Mouse (Mus musculus): ENCODE measurements at regions not wholly inside any gene's neighbourhood (a gene's known extent, or its start where the extent isn't known, plus 50 kb on each side); places are given as distances from the start of the nearest gene placed in this dataset.

DNA sequence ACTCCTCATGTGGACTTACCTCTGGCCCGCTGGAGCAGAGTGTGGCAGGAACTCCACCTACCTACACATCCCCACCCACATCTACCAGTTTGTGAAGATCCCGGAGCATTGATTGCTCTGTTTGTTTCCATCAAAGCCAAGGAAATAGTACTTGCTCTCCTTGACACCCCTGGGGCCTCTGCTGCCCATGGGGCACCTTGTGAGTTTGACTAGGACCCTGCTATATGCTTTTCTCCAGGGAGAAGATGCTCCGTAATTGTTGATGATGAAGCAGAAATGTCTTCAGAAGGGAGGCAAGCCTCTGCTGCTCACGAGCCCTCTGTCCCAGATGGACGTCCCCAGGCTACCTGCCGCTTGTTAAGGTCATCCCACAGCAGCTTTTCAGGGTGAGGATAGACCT lies 367.0 kb downstream of the Cd83 start:
- Histone ChIP-seq H3K9me3 (replicated peaks; ENCODE audit: control insufficient read depth, low read length) (no peaks in the 10 kb centered on the region), H3K27me3 (replicated peaks; ENCODE audit: control insufficient read depth, insufficient read depth, low read length) (no peaks in the 10 kb centered on the region), H3K4me2 (ENCODE audit: low read length) (no peak overlapping the region), H3K4me3 (ENCODE audit: low read depth, low read length) (no peak overlapping the region), H3K36me3 (ENCODE audit: control insufficient read depth, insufficient read depth, low read length) (no peaks in the 10 kb centered on the region), H3K4me1 (ENCODE audit: control insufficient read depth, insufficient read depth, low read length) (no peaks in the 10 kb centered on the region), H3K27ac (ENCODE audit: low read depth, low read length) (no peak overlapping the region), H3K9ac (ENCODE audit: low read length) (no peak overlapping the region)
- DNase-seq (ENCODE audit: low spot score) (no peak), ATAC-seq (no peak)
- 88% methylated on average over 6 of the region's 6 CpGs for WGBS

DNA sequence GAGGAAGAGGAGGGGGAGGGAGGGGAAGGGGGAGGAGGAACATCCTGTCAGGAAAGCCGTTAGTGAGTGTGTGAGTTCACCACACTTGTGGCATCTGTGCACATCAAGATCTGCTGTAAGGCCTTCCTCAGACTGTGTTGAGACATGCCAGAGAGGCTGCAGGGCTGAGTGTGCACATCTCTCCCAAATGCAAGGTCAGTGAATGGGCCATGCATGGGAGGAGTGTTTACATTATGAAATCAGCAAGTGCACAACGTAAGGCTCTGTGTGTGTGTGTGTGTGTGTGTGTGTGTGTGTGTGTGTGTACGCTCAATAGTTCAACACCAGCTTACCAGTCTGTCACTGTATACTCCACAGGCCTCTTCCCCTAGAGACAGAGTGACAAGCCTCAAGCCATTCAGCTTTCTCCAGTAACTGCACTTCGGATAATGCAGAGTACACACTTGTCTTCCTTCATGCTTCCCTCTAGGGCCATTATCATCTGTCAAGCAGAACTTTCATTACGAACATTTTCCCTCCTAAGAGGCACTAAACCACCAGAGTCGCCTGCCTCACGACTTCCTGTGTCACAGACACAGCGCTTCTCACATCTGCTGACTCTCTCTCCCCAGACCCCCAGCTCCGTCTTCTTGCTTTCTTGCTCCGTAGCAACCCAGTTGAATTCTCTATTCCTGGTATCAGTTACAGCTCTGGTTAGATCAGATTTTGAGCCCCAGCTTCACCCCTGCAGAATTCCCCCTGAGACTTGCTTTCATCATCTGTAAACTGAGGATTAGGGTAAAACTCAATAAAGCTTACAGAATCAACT lies 368.4 kb downstream of the Cd83 start:
- no peak overlapping the region for H3K4me2 ChIP-seq (ENCODE audit: low read length)
- no peak overlapping the region for H3K9ac ChIP-seq (ENCODE audit: low read length)
- H3K4me1 ChIP-seq (ENCODE audit: control insufficient read depth, insufficient read depth, low read length): no peaks in the 10 kb centered on the region
- no peak overlapping the region for H3K27ac ChIP-seq (ENCODE audit: low read depth, low read length)
- H3K27me3 ChIP-seq (replicated peaks; ENCODE audit: control insufficient read depth, insufficient read depth, low read length): no peaks in the 10 kb centered on the region
- 89% methylated on average over 10 of the region's 10 CpGs for WGBS
- no peaks in the 10 kb centered on the region for H3K9me3 ChIP-seq (replicated peaks; ENCODE audit: control insufficient read depth, low read length)
- H3K4me3 ChIP-seq (ENCODE audit: low read depth, low read length): no peak overlapping the region
- H3K36me3 ChIP-seq (ENCODE audit: control insufficient read depth, insufficient read depth, low read length): no peaks in the 10 kb centered on the region
- DNase-seq (ENCODE audit: low spot score): no peak
- no peak for ATAC-seq

DNA sequence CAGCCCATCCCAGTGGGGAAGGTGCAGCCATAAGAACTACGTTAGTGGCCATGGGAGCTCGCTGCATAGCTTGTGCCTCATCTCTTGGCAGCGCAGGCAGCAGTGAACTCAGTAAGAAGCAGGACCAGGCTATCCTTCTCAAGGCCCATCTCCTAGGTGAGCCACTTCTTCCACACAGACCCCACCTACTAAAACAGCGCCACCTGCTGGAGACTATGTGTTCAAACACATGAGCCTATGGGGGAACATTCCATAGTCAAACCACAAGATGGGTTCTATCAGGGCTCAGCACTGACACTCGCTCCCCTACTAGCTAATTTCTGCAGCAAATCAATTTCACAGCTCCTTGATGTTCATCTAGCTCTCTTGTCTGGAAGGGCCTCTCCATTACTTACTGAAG lies 369.2 kb downstream of the Cd83 start:
- DNase-seq (ENCODE audit: low spot score) (no peak), ATAC-seq (no peak)
- H3K27ac ChIP-seq (ENCODE audit: low read depth, low read length): no peak overlapping the region
- no peaks in the 10 kb centered on the region for H3K36me3 ChIP-seq (ENCODE audit: control insufficient read depth, insufficient read depth, low read length)
- H3K27me3 ChIP-seq (replicated peaks; ENCODE audit: control insufficient read depth, insufficient read depth, low read length): no peaks in the 10 kb centered on the region
- no peak overlapping the region for H3K4me3 ChIP-seq (ENCODE audit: low read depth, low read length)
- 93% methylated on average over 5 of the region's 5 CpGs for WGBS
- no peaks in the 10 kb centered on the region for H3K9me3 ChIP-seq (replicated peaks; ENCODE audit: control insufficient read depth, low read length)
- no peak overlapping the region for H3K9ac ChIP-seq (ENCODE audit: low read length)
- H3K4me2 ChIP-seq (ENCODE audit: low read length): no peak overlapping the region
- no peaks in the 10 kb centered on the region for H3K4me1 ChIP-seq (ENCODE audit: control insufficient read depth, insufficient read depth, low read length)

DNA sequence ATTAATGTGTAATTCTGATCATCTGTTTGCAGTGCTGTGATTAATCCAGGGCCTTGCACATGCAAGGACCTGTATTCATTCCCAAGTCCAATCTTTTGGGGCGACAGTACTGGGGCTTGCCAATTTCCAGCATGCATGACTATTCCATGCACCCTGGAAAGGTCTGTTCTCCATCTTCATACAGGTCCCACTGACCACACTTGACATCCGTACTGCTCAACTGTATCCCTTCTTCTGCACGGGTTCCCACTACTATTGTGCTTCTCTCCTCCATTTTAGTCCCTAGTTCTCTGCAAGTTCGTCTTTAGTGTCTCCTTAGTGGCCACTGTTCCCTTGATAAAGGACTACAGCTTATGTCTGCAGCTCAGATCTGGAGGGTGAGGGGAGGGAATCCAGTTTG lies 371.4 kb downstream of the Cd83 start:
- Histone ChIP-seq H3K36me3 (ENCODE audit: control insufficient read depth, insufficient read depth, low read length) (no peaks in the 10 kb centered on the region), H3K27ac (ENCODE audit: low read depth, low read length) (no peak overlapping the region), H3K27me3 (replicated peaks; ENCODE audit: control insufficient read depth, insufficient read depth, low read length) (no peaks in the 10 kb centered on the region), H3K9me3 (replicated peaks; ENCODE audit: control insufficient read depth, low read length) (no peaks in the 10 kb centered on the region), H3K9ac (ENCODE audit: low read length) (no peak overlapping the region), H3K4me2 (ENCODE audit: low read length) (no peak overlapping the region), H3K4me3 (ENCODE audit: low read depth, low read length) (no peak overlapping the region), H3K4me1 (ENCODE audit: control insufficient read depth, insufficient read depth, low read length) (no peaks in the 10 kb centered on the region)
- ATAC-seq (no peak), DNase-seq (ENCODE audit: low spot score) (no peak)
- WGBS: 87% methylated on average over 4 of the region's 4 CpGs

- no peak overlapping the region for H3K9ac ChIP-seq (ENCODE audit: low read length)
- H3K27me3 ChIP-seq (replicated peaks; ENCODE audit: control insufficient read depth, insufficient read depth, low read length): no peaks in the 10 kb centered on the region
- no peak overlapping the region for H3K4me2 ChIP-seq (ENCODE audit: low read length)
- H3K27ac ChIP-seq (ENCODE audit: low read depth, low read length): no peak overlapping the region
- WGBS: 76% methylated on average over 3 of the region's 3 CpGs
- H3K9me3 ChIP-seq (replicated peaks; ENCODE audit: control insufficient read depth, low read length): no peaks in the 10 kb centered on the region
- no peak overlapping the region for H3K4me3 ChIP-seq (ENCODE audit: low read depth, low read length)
- DNase-seq (ENCODE audit: low spot score) (no peak), ATAC-seq (no peak)
- H3K36me3 ChIP-seq (ENCODE audit: control insufficient read depth, insufficient read depth, low read length): no peaks in the 10 kb centered on the region
- H3K4me1 ChIP-seq (ENCODE audit: control insufficient read depth, insufficient read depth, low read length): no peaks in the 10 kb centered on the region
Observed at GRCm38 (mm10) chr13:44156546-44156945, 372.0 kb downstream of the Cd83 start.

DNA sequence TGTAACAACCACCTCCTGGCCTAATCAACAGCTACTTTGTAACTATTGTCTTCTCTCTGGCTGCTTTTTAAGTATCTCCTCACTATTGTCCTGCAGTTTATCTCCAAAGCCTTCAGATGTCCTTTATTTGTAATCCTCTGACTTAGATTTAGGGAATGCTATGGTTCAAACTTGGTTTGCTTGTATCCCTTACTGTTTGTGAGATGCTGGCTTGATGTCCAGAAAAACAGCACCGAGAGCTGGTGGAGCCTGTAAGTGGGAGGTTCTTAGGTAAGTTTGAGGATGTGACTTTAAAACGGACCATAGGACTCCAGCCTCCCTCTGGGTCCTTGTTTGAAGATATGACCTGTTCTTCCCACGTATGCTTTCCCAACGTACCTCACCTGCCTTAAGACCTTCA lies 372.7 kb downstream of the Cd83 start:
- Histone ChIP-seq H3K4me3 (ENCODE audit: low read depth, low read length) (no peak overlapping the region), H3K9ac (ENCODE audit: low read length) (no peak overlapping the region), H3K4me2 (ENCODE audit: low read length) (no peak overlapping the region), H3K27ac (ENCODE audit: low read depth, low read length) (no peak overlapping the region), H3K4me1 (ENCODE audit: control insufficient read depth, insufficient read depth, low read length) (no peaks in the 10 kb centered on the region), H3K36me3 (ENCODE audit: control insufficient read depth, insufficient read depth, low read length) (no peaks in the 10 kb centered on the region), H3K27me3 (replicated peaks; ENCODE audit: control insufficient read depth, insufficient read depth, low read length) (no peaks in the 10 kb centered on the region), H3K9me3 (replicated peaks; ENCODE audit: control insufficient read depth, low read length) (no peaks in the 10 kb centered on the region)
- DNase-seq (ENCODE audit: low spot score) (no peak), ATAC-seq (no peak)
- WGBS: 83% methylated on average over 4 of the region's 4 CpGs

- ATAC-seq (no peak), DNase-seq (ENCODE audit: low spot score) (no peak)
- H3K9me3 ChIP-seq (replicated peaks; ENCODE audit: control insufficient read depth, low read length): no peaks in the 10 kb centered on the region
- 81% methylated on average over 6 of the region's 6 CpGs for WGBS
- H3K4me2 ChIP-seq (ENCODE audit: low read length): no peak overlapping the region
- no peak overlapping the region for H3K9ac ChIP-seq (ENCODE audit: low read length)
- no peaks in the 10 kb centered on the region for H3K4me1 ChIP-seq (ENCODE audit: control insufficient read depth, insufficient read depth, low read length)
- H3K27ac ChIP-seq (ENCODE audit: low read depth, low read length): no peak overlapping the region
- no peaks in the 10 kb centered on the region for H3K27me3 ChIP-seq (replicated peaks; ENCODE audit: control insufficient read depth, insufficient read depth, low read length)
- H3K36me3 ChIP-seq (ENCODE audit: control insufficient read depth, insufficient read depth, low read length): no peaks in the 10 kb centered on the region
- no peak overlapping the region for H3K4me3 ChIP-seq (ENCODE audit: low read depth, low read length)
Observed at GRCm38 (mm10) chr13:44158364-44158763, 373.8 kb downstream of the Cd83 start.

DNA sequence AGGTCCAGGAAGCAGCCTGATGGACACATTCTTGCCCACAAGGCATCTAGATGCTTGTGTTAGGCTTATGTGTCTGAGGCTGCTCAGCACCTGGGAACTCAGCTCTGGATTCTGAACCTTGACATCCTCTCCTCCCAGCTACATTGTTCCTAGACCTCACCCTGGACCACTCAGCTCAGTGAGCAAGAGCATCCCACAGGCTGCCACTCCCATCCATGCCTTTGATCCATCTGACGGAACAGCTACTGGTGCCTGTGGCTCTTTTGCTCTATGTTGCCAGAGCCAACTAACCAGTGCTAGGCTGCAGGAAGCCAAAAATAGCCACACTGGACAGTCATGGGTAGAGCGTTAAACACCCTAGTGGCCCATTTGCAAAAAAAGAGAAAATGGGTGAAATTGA lies 374.8 kb downstream of the Cd83 start:
- Histone ChIP-seq H3K27me3 (replicated peaks; ENCODE audit: control insufficient read depth, insufficient read depth, low read length) (no peaks in the 10 kb centered on the region), H3K36me3 (ENCODE audit: control insufficient read depth, insufficient read depth, low read length) (no peaks in the 10 kb centered on the region), H3K4me1 (ENCODE audit: control insufficient read depth, insufficient read depth, low read length) (no peaks in the 10 kb centered on the region), H3K4me2 (ENCODE audit: low read length) (no peak overlapping the region), H3K9me3 (replicated peaks; ENCODE audit: control insufficient read depth, low read length) (no peaks in the 10 kb centered on the region), H3K27ac (ENCODE audit: low read depth, low read length) (no peak overlapping the region), H3K9ac (ENCODE audit: low read length) (no peak overlapping the region), H3K4me3 (ENCODE audit: low read depth, low read length) (no peak overlapping the region)
- WGBS: 89% methylated on average over 2 of the region's 2 CpGs
- DNase-seq (ENCODE audit: low spot score) (no peak), ATAC-seq (no peak)

GRCm38 (mm10) chr13:44164746-44165145 lies 380.2 kb downstream of the Cd83 start:
- no peaks in the 10 kb centered on the region for H3K9me3 ChIP-seq (replicated peaks; ENCODE audit: control insufficient read depth, low read length)
- ATAC-seq: no peak
- H3K4me3 ChIP-seq (ENCODE audit: low read depth, low read length): no peak overlapping the region
- no peak for DNase-seq (ENCODE audit: low spot score)
- no peak overlapping the region for H3K4me2 ChIP-seq (ENCODE audit: low read length)
- no peak overlapping the region for H3K27ac ChIP-seq (ENCODE audit: low read depth, low read length)
- no peaks in the 10 kb centered on the region for H3K27me3 ChIP-seq (replicated peaks; ENCODE audit: control insufficient read depth, insufficient read depth, low read length)
- no peak overlapping the region for H3K9ac ChIP-seq (ENCODE audit: low read length)
- H3K36me3 ChIP-seq (ENCODE audit: control insufficient read depth, insufficient read depth, low read length): no peaks in the 10 kb centered on the region
- H3K4me1 ChIP-seq (ENCODE audit: control insufficient read depth, insufficient read depth, low read length): no peaks in the 10 kb centered on the region
